Mouse (Mus musculus) limb, embryonic 13.5 days (tissue): Measurements from ENCODE around the gene Stk39. TPM values are rescaled to one million over a fixed set of nuclear protein-coding genes. Genes with fewer than 3 reads are reported as not detected.

Source experiments
- ATAC-seq: fragments of 200-750 bp; cut with Nextera tagmentation; 2 replicates; pipeline ENCODE4 v1.8.0; 2017; ENCODE audit warnings: low read depth, moderate number of reproducible peaks, moderate TSS enrichment; ENCODE audit not compliant: low FRiP score
- H3K27ac ChIP-seq: fragments of 300-500 bp; sonication (generic); 2 replicates; pipeline ENCODE4 v1.5.1; 2015; ENCODE audit warnings: inconsistent platforms, mild to moderate bottlenecking, moderate library complexity
- H3K27me3 ChIP-seq: fragments of 300-500 bp; sonication (generic); 2 replicates; pipeline ENCODE4 v1.6.1; 2015; ENCODE audit warnings: mild to moderate bottlenecking, inconsistent platforms
- H3K36me3 ChIP-seq: fragments of 300-500 bp; sonication (generic); 2 replicates; pipeline ENCODE4 v1.6.1; 2015; ENCODE audit warnings: inconsistent platforms, mild to moderate bottlenecking, moderate library complexity
- H3K4me1 ChIP-seq: fragments of 300-500 bp; sonication (generic); 2 replicates; pipeline ENCODE4 v1.6.1; 2015; ENCODE audit warnings: inconsistent platforms
- H3K4me2 ChIP-seq: fragments of 300-500 bp; sonication (generic); replicated peaks from 2 replicates; pipeline ENCODE4 v1.6.1; 2015; ENCODE audit warnings: inconsistent platforms, mild to moderate bottlenecking, moderate library complexity
- H3K4me3 ChIP-seq: fragments of 300-500 bp; sonication (generic); 2 replicates; pipeline ENCODE4 v1.5.1; 2015; ENCODE audit warnings: moderate library complexity, mild to moderate bottlenecking, inconsistent platforms
- H3K9ac ChIP-seq: fragments of 300-500 bp; sonication (generic); 2 replicates; pipeline ENCODE4 v1.6.1; 2015; ENCODE audit warnings: mild to moderate bottlenecking, inconsistent platforms
- H3K9me3 ChIP-seq: fragments of 300-500 bp; sonication (generic); 2 replicates; pipeline ENCODE4 v1.6.1; 2016; ENCODE audit warnings: inconsistent platforms
- WGBS: fragments of 180-500 bp; shearing (Covaris S2); methylation state at CpG from one replicate; pipeline ENCODE4 v1.1.7; 2015; 5-methylcytosine and 5-hydroxymethylcytosine counted together
- polyA plus RNA-seq: library from polyadenylated mRNA; unstranded; fragments of >200 nt; fragmentation: Nextera tagmentation; extraction: Ambion mirVana; gene quantifications from 2 replicates; pipeline ENCODE4 v1.2.1, GENCODE M21; 2015

The Stk39 gene
- polyA plus RNA-seq, 1 experiment from 2014 or later, result 14.8 TPM

DNA sequence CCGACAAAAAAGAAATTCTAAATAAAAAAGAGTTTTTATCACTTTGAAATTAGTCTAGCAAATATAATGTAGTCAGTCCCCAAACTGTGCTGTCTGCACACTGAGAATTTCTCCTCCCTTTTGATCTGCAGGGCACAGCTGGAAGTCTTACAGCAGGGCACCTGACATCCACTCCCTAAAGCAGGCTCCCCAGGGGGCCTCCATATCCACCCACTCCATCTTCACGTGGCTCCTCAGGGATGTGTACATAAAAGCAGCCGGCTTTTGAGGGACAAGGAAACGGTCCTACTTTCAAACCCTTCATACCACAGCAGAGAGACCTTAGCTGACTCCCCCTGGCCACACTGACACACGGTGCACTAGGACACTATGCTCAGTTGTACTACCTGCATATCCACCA is 180.2 kb downstream of the Stk39 start:
- Histone ChIP-seq H3K9me3 (no peaks in the 10 kb centered on the region), H3K4me3 (no peak overlapping the region), H3K27me3 (no peaks in the 10 kb centered on the region), H3K4me2 (no peak overlapping the region), H3K4me1 (peaks cover 15% of the 10 kb centered on the region), H3K36me3 (no peaks in the 10 kb centered on the region), H3K27ac (no peak overlapping the region), H3K9ac (no peak overlapping the region)
- no peak for ATAC-seq
- WGBS, result 39% methylated on average over 5 of the region's 5 CpGs

DNA sequence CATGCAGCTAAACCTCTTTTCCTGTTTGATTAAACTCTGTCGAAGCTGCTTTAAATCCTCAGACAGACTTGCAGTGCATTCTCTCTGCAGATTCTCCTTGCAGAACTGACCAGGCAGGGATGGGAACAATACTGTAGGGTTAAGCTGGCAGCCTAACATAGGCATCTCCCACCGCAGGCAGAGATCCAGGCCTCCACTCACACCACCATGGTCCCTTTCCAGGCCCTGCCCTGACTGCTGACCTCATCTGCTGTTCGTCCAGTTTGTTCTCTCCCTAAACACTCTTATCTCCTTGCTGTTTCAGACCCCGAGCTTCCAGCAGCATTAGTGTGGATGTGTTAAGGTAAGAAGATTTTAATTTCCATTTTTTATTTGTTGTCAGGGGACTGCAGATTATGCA is 182.1 kb downstream of the Stk39 start:
- Histone ChIP-seq H3K4me3 (no peak overlapping the region), H3K27me3 (no peaks in the 10 kb centered on the region), H3K36me3 (no peaks in the 10 kb centered on the region), H3K27ac (no peak overlapping the region), H3K4me1 (peaks cover 15% of the 10 kb centered on the region), H3K4me2 (no peak overlapping the region), H3K9me3 (no peaks in the 10 kb centered on the region), H3K9ac (no peak overlapping the region)
- WGBS, result 45% methylated on average over 4 of the region's 4 CpGs
- no peak for ATAC-seq

DNA sequence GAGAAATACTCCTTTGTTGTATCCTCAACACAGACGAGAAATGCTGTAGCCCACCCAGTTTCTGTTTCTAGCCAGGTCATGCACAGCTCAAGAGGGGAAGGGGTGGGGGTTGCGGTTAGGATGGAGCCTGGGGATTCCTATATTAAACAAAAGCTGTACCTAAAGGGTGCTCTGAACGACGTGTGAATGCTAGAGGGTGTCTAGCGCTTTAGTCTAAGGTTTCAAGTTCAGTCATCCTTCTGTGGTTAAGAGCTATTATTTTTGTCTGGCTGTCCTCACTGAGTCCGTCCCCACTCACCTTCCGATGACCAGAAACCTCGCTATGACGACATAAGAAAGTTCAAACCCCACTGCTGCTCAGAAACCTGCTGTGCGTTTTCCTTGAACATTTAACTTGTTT is 182.9 kb downstream of the Stk39 start:
- Histone ChIP-seq H3K9ac (no peak overlapping the region), H3K27ac (no peak overlapping the region), H3K4me1 (peaks cover 15% of the 10 kb centered on the region), H3K4me3 (no peak overlapping the region), H3K9me3 (no peaks in the 10 kb centered on the region), H3K27me3 (no peaks in the 10 kb centered on the region), H3K4me2 (no peak overlapping the region), H3K36me3 (no peaks in the 10 kb centered on the region)
- ATAC-seq, result no peak
- WGBS, result 67% methylated on average over 10 of the region's 10 CpGs

DNA sequence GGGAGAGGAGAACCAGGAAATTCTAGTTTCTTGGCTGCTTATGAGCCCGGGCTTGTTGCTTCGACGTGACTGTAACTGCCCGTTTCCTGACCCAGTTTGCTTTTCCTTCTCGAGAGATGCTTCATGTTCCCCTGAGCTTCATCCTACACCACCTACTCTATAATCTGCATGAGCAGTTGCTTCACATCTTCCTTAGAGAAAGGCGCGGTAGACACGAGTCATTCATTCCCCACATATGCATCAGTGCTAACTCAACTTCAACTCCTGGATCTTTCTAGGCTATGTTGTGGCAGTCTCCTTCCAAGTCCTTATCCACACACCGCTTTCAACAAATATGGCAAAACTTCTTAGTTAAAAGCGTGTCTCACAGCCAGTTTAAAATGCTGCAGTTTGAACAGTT is 184.0 kb downstream of the Stk39 start:
- Histone ChIP-seq H3K36me3 (no peaks in the 10 kb centered on the region), H3K27ac (no peak overlapping the region), H3K9ac (no peak overlapping the region), H3K4me3 (no peak overlapping the region), H3K9me3 (no peaks in the 10 kb centered on the region), H3K4me1 (peaks cover 17% of the 10 kb centered on the region), H3K27me3 (no peaks in the 10 kb centered on the region), H3K4me2 (no peak overlapping the region)
- 94% methylated on average over 10 of the region's 10 CpGs for WGBS
- ATAC-seq, result no peak

DNA sequence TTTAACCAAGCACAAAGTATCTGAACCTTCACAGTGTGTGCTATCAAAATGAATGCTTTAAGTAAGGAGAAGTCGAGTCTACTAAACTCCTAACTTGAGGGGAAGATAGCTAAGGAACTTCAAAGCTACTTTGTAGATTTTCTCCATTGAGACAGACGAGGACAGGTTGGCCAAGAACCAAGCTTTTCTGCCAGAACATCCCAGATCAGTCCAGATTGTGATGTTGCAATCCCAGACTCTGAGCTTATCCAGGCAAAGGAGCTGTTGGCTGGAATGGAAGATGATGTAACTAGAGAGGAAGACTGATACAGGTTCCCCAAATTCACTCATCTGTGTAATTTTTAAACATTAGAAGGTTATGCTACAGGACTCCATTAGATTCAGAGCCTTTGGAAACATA is 187.7 kb downstream of the Stk39 start:
- 88% methylated on average over 2 of the region's 2 CpGs for WGBS
- 0 out of 2 replicates have a peak, but pooled peaks cover 7% of the 10 kb centered on the region for H3K4me1 ChIP-seq
- H3K36me3 ChIP-seq, result 0 out of 2 replicates have a peak, but pooled peaks cover 9% of the 10 kb centered on the region
- no peak overlapping the region for H3K4me2 ChIP-seq
- no peak overlapping the region for H3K9ac ChIP-seq
- no peak overlapping the region for H3K27ac ChIP-seq
- peaks cover 6% of the 10 kb centered on the region; the same call in 1 of the 2 replicates for H3K9me3 ChIP-seq
- no peak for ATAC-seq
- no peaks in the 10 kb centered on the region for H3K27me3 ChIP-seq
- H3K4me3 ChIP-seq, result no peak overlapping the region

DNA sequence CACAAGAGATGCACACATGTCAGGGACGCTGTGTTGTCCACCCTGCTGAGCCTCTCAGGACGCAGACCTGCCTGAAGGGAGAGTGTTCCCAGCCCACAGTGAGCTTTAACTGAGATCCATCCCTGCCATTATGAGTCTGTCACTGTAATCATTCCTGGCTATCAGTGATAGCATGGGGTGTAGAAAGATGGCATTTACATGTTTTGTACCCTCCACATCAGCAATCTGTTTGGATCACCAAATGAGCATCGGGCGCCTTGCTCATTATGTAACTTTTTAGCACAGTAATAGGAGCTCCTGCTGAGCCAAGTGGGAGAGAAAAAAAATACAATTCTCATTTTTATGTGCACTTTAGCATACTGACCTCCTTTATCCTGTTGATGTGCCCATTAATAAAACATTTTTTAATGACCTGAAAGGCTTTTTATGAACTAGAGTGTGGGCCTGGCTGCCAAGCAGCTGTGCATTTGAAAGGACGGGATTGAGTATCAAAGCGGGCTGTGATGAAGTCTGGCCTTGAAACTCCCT is 189.0 kb downstream of the Stk39 start:
- no peak overlapping the region for H3K27ac ChIP-seq
- no peak overlapping the region for H3K9ac ChIP-seq
- 0 out of 2 replicates have a peak, but pooled peaks cover 9% of the 10 kb centered on the region for H3K36me3 ChIP-seq
- WGBS, result 63% methylated on average over 6 of the region's 6 CpGs
- H3K4me1 ChIP-seq, result 0 out of 2 replicates have a peak, but pooled peaks cover 7% of the 10 kb centered on the region
- no peak overlapping the region for H3K4me2 ChIP-seq
- ATAC-seq, result peak; percentile 44; the same call in 1 of the 2 replicates
- H3K9me3 ChIP-seq, result peaks cover 6% of the 10 kb centered on the region; the same call in 1 of the 2 replicates
- no peak overlapping the region for H3K4me3 ChIP-seq
- H3K27me3 ChIP-seq, result no peaks in the 10 kb centered on the region

DNA sequence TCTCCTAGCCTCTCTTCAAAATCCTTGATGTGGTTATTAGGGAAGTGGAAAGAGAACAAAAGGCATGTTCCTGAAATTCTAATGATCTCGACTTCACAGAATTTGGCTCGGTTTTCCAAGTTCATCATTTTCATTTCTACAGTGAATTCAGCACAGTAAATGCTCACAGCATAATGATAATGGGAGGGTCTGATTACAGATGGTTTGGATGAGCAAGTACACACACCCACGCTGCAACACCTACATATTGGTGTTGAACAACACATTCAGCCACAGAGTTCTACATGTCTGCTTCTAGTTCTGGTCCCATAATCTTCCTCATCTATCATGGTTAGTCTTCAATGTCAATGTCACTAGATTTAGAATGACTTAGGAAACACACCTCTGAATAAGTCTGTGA is 190.5 kb downstream of the Stk39 start:
- H3K9ac ChIP-seq, result no peak overlapping the region
- 88% methylated on average over 3 of the region's 3 CpGs for WGBS
- no peak for ATAC-seq
- H3K4me2 ChIP-seq, result no peak overlapping the region
- H3K4me1 ChIP-seq, result 0 out of 2 replicates have a peak, but pooled peaks cover 7% of the 10 kb centered on the region
- peaks cover 6% of the 10 kb centered on the region; the same call in 1 of the 2 replicates for H3K9me3 ChIP-seq
- no peak overlapping the region for H3K4me3 ChIP-seq
- 0 out of 2 replicates have a peak, but pooled peaks cover 9% of the 10 kb centered on the region for H3K36me3 ChIP-seq
- H3K27ac ChIP-seq, result no peak overlapping the region
- no peaks in the 10 kb centered on the region for H3K27me3 ChIP-seq

DNA sequence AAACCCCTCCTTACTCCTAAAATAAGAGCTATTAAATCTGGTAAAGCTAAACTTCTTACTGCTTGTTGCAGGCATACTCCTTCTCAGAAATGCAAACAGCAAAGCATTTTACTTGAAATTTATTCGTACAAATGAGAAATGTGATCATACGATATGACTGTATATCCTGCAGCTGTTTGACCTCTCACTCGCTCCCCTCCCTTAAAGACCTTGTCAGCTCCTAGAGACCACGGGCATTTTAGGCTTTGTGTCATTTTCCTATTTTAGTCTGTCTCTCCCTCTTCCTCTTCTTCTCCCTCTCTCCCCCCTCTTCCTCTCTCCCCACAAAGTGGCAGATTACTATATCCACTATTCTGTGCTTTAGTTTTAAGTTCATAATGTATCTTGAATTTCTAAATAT is 200.8 kb downstream of the Stk39 start:
- Histone ChIP-seq H3K4me1 (no peaks in the 10 kb centered on the region), H3K9me3 (no peaks in the 10 kb centered on the region), H3K36me3 (peaks cover 13% of the 10 kb centered on the region), H3K4me2 (no peak overlapping the region), H3K9ac (no peak overlapping the region), H3K4me3 (no peak overlapping the region), H3K27me3 (no peaks in the 10 kb centered on the region), H3K27ac (no peak overlapping the region)
- no peak for ATAC-seq
- WGBS, result 77% methylated on average over 4 of the region's 4 CpGs

DNA sequence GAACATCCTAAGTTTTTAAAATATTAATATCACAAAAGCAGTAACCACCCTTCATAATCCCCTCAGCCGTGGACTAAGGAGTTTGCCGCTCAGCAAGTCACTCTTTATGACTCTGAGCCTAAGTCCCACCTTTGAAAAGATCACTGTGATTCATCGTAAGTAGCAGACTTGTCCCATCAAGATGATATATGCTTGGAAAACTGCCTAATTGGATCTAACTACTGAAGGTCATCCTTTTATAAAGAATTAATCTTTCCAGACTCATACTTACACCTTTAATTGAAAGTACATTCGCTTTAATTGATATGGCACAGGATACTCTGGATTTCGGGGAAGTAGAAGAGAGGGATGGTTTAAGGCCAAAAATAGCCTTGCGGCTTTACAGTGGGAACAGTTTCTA is 201.2 kb downstream of the Stk39 start:
- H3K4me3 ChIP-seq, result no peak overlapping the region
- 83% methylated on average over 6 of the region's 6 CpGs for WGBS
- no peak overlapping the region for H3K4me2 ChIP-seq
- H3K4me1 ChIP-seq, result no peaks in the 10 kb centered on the region
- H3K36me3 ChIP-seq, result peaks cover 13% of the 10 kb centered on the region
- ATAC-seq, result no peak
- H3K9ac ChIP-seq, result no peak overlapping the region
- no peak overlapping the region for H3K27ac ChIP-seq
- H3K9me3 ChIP-seq, result no peaks in the 10 kb centered on the region
- no peaks in the 10 kb centered on the region for H3K27me3 ChIP-seq

DNA sequence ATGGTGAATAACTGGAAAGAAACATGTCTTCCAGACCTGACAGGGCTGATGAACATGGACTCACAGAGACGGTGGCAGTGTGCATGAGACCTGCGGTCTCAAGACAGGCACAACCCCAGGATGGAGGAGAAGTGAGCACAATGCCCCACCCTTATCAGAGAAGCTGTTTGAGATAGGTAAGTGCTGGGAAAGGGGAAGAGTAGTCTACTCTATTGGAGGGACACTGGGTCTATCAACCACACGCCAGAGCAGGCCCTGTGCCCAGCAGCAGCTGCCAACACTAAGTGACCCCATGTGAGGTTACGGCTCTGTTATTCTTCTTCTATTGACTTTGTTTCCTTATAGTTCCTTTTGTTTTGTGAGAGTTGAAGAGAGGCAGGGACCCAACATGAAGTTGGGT is 202.4 kb downstream of the Stk39 start:
- Histone ChIP-seq H3K9ac (no peak overlapping the region), H3K4me1 (no peaks in the 10 kb centered on the region), H3K4me2 (no peak overlapping the region), H3K27me3 (no peaks in the 10 kb centered on the region), H3K9me3 (no peaks in the 10 kb centered on the region), H3K36me3 (peaks cover 13% of the 10 kb centered on the region), H3K4me3 (no peak overlapping the region), H3K27ac (no peak overlapping the region)
- WGBS, result 93% methylated on average over 4 of the region's 4 CpGs
- no peak for ATAC-seq

DNA sequence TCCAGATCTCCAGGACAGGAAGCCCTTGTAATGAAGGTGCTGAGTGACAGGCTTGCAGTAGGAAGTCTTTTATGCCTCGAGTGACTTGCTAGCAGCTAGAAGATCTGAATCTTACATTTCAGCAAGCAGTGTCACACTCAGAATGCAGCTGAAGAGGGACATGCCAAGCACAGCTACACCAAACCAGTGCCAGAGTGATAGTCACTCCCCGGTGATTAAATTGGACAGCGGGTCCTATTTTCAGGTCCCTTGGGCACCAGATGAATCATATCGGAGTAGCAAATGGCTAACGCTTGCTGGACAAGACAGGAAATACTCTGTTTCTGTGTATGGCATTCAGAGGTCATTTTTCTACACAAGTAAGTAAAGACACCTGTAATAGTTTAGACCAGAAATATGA is 207.2 kb downstream of the Stk39 start:
- Histone ChIP-seq H3K4me3 (no peak overlapping the region), H3K9me3 (no peaks in the 10 kb centered on the region), H3K4me1 (no peaks in the 10 kb centered on the region), H3K9ac (no peak overlapping the region), H3K27me3 (no peaks in the 10 kb centered on the region), H3K4me2 (no peak overlapping the region), H3K36me3 (peaks cover 3% of the 10 kb centered on the region; the same call in 1 of the 2 replicates), H3K27ac (no peak overlapping the region)
- no peak for ATAC-seq
- 83% methylated on average over 5 of the region's 5 CpGs for WGBS

DNA sequence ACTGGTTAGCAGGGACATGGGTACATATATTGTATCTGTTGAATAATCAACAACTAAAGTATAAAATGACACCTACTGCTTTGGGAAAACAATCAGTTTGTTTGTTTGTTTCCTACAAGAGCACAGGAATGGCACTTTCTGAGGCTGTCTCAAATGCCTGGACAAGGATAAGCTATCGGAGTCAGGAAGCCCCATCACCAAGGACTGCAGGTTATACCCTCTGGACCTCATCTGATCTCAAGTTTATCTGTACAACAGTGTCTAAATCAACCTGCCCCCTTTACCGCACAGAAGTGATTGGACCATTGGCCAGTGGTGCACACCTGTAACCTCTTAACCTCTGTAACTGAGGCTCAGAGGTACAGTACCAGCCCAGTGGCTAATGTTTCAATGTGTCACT is 211.2 kb downstream of the Stk39 start:
- Histone ChIP-seq H3K4me1 (no peaks in the 10 kb centered on the region), H3K9ac (no peak overlapping the region), H3K9me3 (no peaks in the 10 kb centered on the region), H3K27ac (no peak overlapping the region), H3K4me3 (no peak overlapping the region), H3K4me2 (no peak overlapping the region), H3K27me3 (no peaks in the 10 kb centered on the region), H3K36me3 (peaks cover 3% of the 10 kb centered on the region; the same call in 1 of the 2 replicates)
- 85% methylated on average over 2 of the region's 2 CpGs for WGBS
- ATAC-seq, result no peak

DNA sequence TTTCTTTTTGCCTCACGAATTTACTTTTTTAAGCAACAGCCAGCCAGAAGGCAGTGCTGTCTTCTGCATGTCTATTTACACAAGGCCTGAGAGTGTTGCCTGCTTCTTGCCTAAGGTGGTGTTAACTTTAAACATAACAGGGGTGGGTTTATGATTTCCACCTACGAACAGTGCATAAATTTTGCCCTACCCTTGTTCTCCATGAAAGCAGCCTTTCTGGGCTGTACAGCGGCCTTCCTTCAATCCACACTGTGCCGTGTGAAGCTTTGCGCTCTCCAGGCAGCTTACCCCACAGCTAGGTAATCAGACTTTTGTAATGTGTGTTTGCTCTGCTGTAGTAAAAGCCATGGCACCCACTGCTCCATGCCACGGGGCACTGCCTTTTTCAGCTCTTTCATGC is 214.5 kb downstream of the Stk39 start:
- Histone ChIP-seq H3K4me1 (no peaks in the 10 kb centered on the region), H3K9me3 (no peaks in the 10 kb centered on the region), H3K27me3 (no peaks in the 10 kb centered on the region), H3K4me3 (no peak overlapping the region), H3K27ac (no peak overlapping the region), H3K4me2 (no peak overlapping the region), H3K9ac (no peak overlapping the region), H3K36me3 (0 out of 2 replicates have a peak, but pooled peaks cover 3% of the 10 kb centered on the region)
- 62% methylated on average over 6 of the region's 6 CpGs for WGBS
- no peak for ATAC-seq
